Mouse (Mus musculus) brain, embryonic 14.5 days (tissue): ENCODE measurements around the gene 5830473C10Rik.

Experiments used
- CTCF ChIP-seq: fragments of 200-500 bp; IDR thresholded peaks from 2 replicates; pipeline ENCODE4 v1.5.1; 2012; ENCODE audit warnings: inconsistent platforms, mild to moderate bottlenecking, moderate library complexity, borderline replicate concordance; ENCODE audit not compliant: insufficient read depth, insufficient read length; ENCODE audit errors: extremely low read depth
- POLR2A ChIP-seq: fragments of 200-500 bp; IDR thresholded peaks from 2 replicates; pipeline ENCODE4 v1.6.1; 2012; ENCODE audit warnings: mild to moderate bottlenecking, inconsistent platforms, borderline replicate concordance; ENCODE audit not compliant: poor library complexity, insufficient read depth, insufficient read length, severe bottlenecking; ENCODE audit errors: extremely low read depth

GRCm38 (mm10) chr5:90611996-90612611 lies 51.2 kb downstream of the 5830473C10Rik start:
- TF ChIP-seq CTCF (no peak), POLR2A (no peak)
